Mouse (Mus musculus) liver, adult 2 months (tissue): ENCODE data around the gene Ier2.

Source experiments
- CTCF ChIP-seq: fragments of 200-500 bp; IDR thresholded peaks from 2 replicates; pipeline ENCODE4 v1.5.1; 2011; ENCODE audit warnings: low read depth, low read length, control low read depth
- POLR2A ChIP-seq: fragments of 200-500 bp; IDR thresholded peaks from 2 replicates; pipeline ENCODE4 v1.6.1; 2011; ENCODE audit warnings: low read length, control low read depth; ENCODE audit not compliant: insufficient read depth; ENCODE audit errors: extremely low read depth

DNA sequence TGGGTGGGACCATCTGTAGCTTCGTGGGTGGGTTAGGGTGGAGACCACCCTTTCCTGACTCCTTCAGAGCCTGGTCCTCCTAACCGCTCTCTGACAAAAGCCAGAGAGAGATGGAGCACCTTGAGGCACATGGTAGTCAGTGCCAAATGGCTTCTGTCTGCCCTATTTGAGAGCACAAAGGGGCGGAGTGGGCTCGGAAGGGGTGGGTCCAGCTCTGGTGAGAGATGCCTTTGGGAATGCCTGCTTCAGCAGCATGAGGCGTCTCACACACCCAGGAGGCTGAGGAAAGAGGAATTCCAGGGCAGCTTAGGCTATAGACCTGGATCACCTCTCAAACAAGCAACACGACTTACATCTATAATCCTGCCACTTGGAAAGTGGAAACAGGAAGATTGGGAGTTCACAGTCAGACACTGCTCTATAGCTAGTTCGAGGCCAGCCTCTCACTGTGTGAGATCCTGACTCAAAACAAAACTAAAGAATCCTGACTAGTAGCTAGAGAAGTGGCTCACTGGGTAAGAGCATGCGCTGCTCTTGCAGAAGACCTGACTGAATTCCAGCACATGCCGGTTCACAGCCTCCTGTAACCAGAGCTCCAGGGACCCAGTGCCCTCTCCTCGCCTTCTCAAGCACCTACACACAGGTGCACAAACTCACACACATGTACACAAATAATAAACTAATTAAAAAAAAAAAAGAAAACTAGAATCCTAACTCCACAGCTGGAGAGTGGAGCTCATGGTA, 28.6 kb downstream of the Ier2 start:
- TF ChIP-seq CTCF, result no peak
- TF ChIP-seq POLR2A, result no peak
